Mouse (Mus musculus): ENCODE data around the gene Ifitm6.

- no peak for TF ChIP-seq CTCF (IDR thresholded peaks at IDR 0.05; ENCODE audit: low read depth, low read length)
- no peak for TF ChIP-seq POLR2A (IDR thresholded peaks at IDR 0.05; ENCODE audit: borderline replicate concordance, low read depth, low read length)
Observed at GRCm38 (mm10) chr7:141064175-141064574, 46.5 kb upstream of the Ifitm6 start.

Measured in bone marrow macrophage, adult 2 months (primary cell).